Mouse (Mus musculus): ENCODE results near the gene Tmem170b. TPM values are rescaled to one million over a fixed set of nuclear protein-coding genes. Genes with fewer than 3 reads are reported as not detected.
A peak's percentile ranks its signal among the peaks of the same experiment; 100 is the strongest.

The Tmem170b gene
- total and polyA plus RNA-seq, 3 experiments, result 2.8 to 13.2 (median 12.5) TPM

GRCm38 (mm10) chr13:41619470-41619869 is 13.8 kb downstream of the Tmem170b start:
- ATAC-seq (ENCODE audit: extremely low read depth, insufficient number of reproducible peaks, low FRiP score, poor library complexity, severe bottlenecking), result peak; percentile 34; the same call in 1 of the 2 replicates
- H3K27me3 ChIP-seq (ENCODE audit: insufficient read depth, low read length), result no peaks in the 10 kb centered on the region
- no peaks in the 10 kb centered on the region for H3K9me3 ChIP-seq (replicated peaks)
- H3K36me3 ChIP-seq (replicated peaks), result peaks cover 28% of the 10 kb centered on the region
- no peak overlapping the region for H3K4me3 ChIP-seq (ENCODE audit: low read depth, low read length)
- peaks cover 17% of the 10 kb centered on the region for H3K4me1 ChIP-seq (ENCODE audit: insufficient read depth, low read depth, low read length)
- TF ChIP-seq CTCF (IDR thresholded peaks at IDR 0.05; ENCODE audit: low read depth, low read length) (no peak), GATA2 (IDR thresholded peaks at IDR 0.05; ENCODE audit: borderline replicate concordance, low read depth, low read length) (no peak), GATA1 (IDR thresholded peaks at IDR 0.05; ENCODE audit: borderline replicate concordance, low read length) (no peak)
- DNase-seq (ENCODE audit: low spot score), result no peak

- TF ChIP-seq GATA2 (IDR thresholded peaks at IDR 0.05; ENCODE audit: borderline replicate concordance, low read depth, low read length) (no peak), GATA1 (IDR thresholded peaks at IDR 0.05; ENCODE audit: borderline replicate concordance, low read length) (no peak), TAL1 (conservative IDR thresholded peaks at IDR 0.05; ENCODE audit: low read depth, low read length) (no peak), CTCF (IDR thresholded peaks at IDR 0.05; ENCODE audit: low read depth, low read length) (no peak), POLR2AphosphoS5 (IDR thresholded peaks at IDR 0.05; ENCODE audit: insufficient replicate concordance, low read depth, low read length) (no peak)
- Histone ChIP-seq H3K9me3 (replicated peaks) (no peaks in the 10 kb centered on the region), H3K4me3 (ENCODE audit: low read depth, low read length) (no peak overlapping the region), H3K4me1 (ENCODE audit: insufficient read depth, low read depth, low read length) (peaks cover 19% of the 10 kb centered on the region), H3K36me3 (replicated peaks) (peaks cover 28% of the 10 kb centered on the region), H3K27me3 (ENCODE audit: insufficient read depth, low read length) (no peaks in the 10 kb centered on the region)
- DNase-seq (ENCODE audit: low spot score), result no peak
- ATAC-seq (ENCODE audit: extremely low read depth, insufficient number of reproducible peaks, low FRiP score, poor library complexity, severe bottlenecking), result no peak
These were observed 14.4 kb downstream of the Tmem170b start for GRCm38 (mm10) chr13:41620132-41620531.

- peaks cover 20% of the 10 kb centered on the region for H3K4me1 ChIP-seq (ENCODE audit: insufficient read depth, low read depth, low read length)
- peaks cover 38% of the 10 kb centered on the region for H3K36me3 ChIP-seq (replicated peaks)
- H3K27me3 ChIP-seq (ENCODE audit: insufficient read depth, low read length), result no peaks in the 10 kb centered on the region
- ATAC-seq (ENCODE audit: extremely low read depth, insufficient number of reproducible peaks, low FRiP score, poor library complexity, severe bottlenecking) (no peak), DNase-seq (ENCODE audit: low spot score) (no peak)
- H3K9me3 ChIP-seq (replicated peaks), result no peaks in the 10 kb centered on the region
- no peak overlapping the region for H3K4me3 ChIP-seq (ENCODE audit: low read depth, low read length)
- TF ChIP-seq GATA1 (IDR thresholded peaks at IDR 0.05; ENCODE audit: borderline replicate concordance, low read length), result no peak
- no peak for TF ChIP-seq GATA2 (IDR thresholded peaks at IDR 0.05; ENCODE audit: borderline replicate concordance, low read depth, low read length)
- TF ChIP-seq POLR2AphosphoS5 (IDR thresholded peaks at IDR 0.05; ENCODE audit: insufficient replicate concordance, low read depth, low read length), result no peak
- no peak for TF ChIP-seq TAL1 (conservative IDR thresholded peaks at IDR 0.05; ENCODE audit: low read depth, low read length)
- TF ChIP-seq CTCF (IDR thresholded peaks at IDR 0.05; ENCODE audit: low read depth, low read length), result no peak
These were observed 18.4 kb downstream of the Tmem170b start for GRCm38 (mm10) chr13:41624123-41624522.

GRCm38 (mm10) chr13:41625248-41625647 is 19.5 kb downstream of the Tmem170b start:
- DNase-seq (ENCODE audit: low spot score) (no peak), ATAC-seq (ENCODE audit: extremely low read depth, insufficient number of reproducible peaks, low FRiP score, poor library complexity, severe bottlenecking) (no peak)
- Histone ChIP-seq H3K4me1 (ENCODE audit: insufficient read depth, low read depth, low read length) (peaks cover 10% of the 10 kb centered on the region; the same call in 1 of the 2 replicates), H3K36me3 (replicated peaks) (peaks cover 41% of the 10 kb centered on the region), H3K27me3 (ENCODE audit: insufficient read depth, low read length) (no peaks in the 10 kb centered on the region), H3K9me3 (replicated peaks) (no peaks in the 10 kb centered on the region), H3K4me3 (ENCODE audit: low read depth, low read length) (no peak overlapping the region)
- TF ChIP-seq CTCF (IDR thresholded peaks at IDR 0.05; ENCODE audit: low read depth, low read length), result no peak
- no peak for TF ChIP-seq TAL1 (conservative IDR thresholded peaks at IDR 0.05; ENCODE audit: low read depth, low read length)
- TF ChIP-seq GATA2 (IDR thresholded peaks at IDR 0.05; ENCODE audit: borderline replicate concordance, low read depth, low read length), result no peak
- no peak for TF ChIP-seq POLR2AphosphoS5 (IDR thresholded peaks at IDR 0.05; ENCODE audit: insufficient replicate concordance, low read depth, low read length)
- no peak for TF ChIP-seq GATA1 (IDR thresholded peaks at IDR 0.05; ENCODE audit: borderline replicate concordance, low read length)

- Histone ChIP-seq H3K36me3 (replicated peaks) (peaks cover 52% of the 10 kb centered on the region), H3K4me3 (ENCODE audit: low read depth, low read length) (no peak overlapping the region), H3K27me3 (ENCODE audit: insufficient read depth, low read length) (no peaks in the 10 kb centered on the region), H3K4me1 (ENCODE audit: insufficient read depth, low read depth, low read length) (peaks cover 10% of the 10 kb centered on the region; the same call in 1 of the 2 replicates), H3K9me3 (replicated peaks) (no peaks in the 10 kb centered on the region)
- no peak for TF ChIP-seq CTCF (IDR thresholded peaks at IDR 0.05; ENCODE audit: low read depth, low read length)
- no peak for TF ChIP-seq POLR2AphosphoS5 (IDR thresholded peaks at IDR 0.05; ENCODE audit: insufficient replicate concordance, low read depth, low read length)
- TF ChIP-seq TAL1 (conservative IDR thresholded peaks at IDR 0.05; ENCODE audit: low read depth, low read length), result no peak
- no peak for TF ChIP-seq GATA2 (IDR thresholded peaks at IDR 0.05; ENCODE audit: borderline replicate concordance, low read depth, low read length)
- no peak for TF ChIP-seq GATA1 (IDR thresholded peaks at IDR 0.05; ENCODE audit: borderline replicate concordance, low read length)
- no peak for ATAC-seq (ENCODE audit: extremely low read depth, insufficient number of reproducible peaks, low FRiP score, poor library complexity, severe bottlenecking)
- DNase-seq (ENCODE audit: low spot score), result no peak
These were observed 21.7 kb downstream of the Tmem170b start for GRCm38 (mm10) chr13:41627277-41627916.

- H3K4me3 ChIP-seq (ENCODE audit: low read depth, low read length), result no peak overlapping the region
- DNase-seq (ENCODE audit: low spot score) (peak; percentile 42), ATAC-seq (ENCODE audit: extremely low read depth, insufficient number of reproducible peaks, low FRiP score, poor library complexity, severe bottlenecking) (peak; percentile 60)
- H3K36me3 ChIP-seq (replicated peaks), result peaks cover 69% of the 10 kb centered on the region
- H3K9me3 ChIP-seq (replicated peaks), result no peaks in the 10 kb centered on the region
- no peaks in the 10 kb centered on the region for H3K27me3 ChIP-seq (ENCODE audit: insufficient read depth, low read length)
- TF ChIP-seq GATA1 (IDR thresholded peaks at IDR 0.05; ENCODE audit: borderline replicate concordance, low read length), result no peak
- no peak for TF ChIP-seq GATA2 (IDR thresholded peaks at IDR 0.05; ENCODE audit: borderline replicate concordance, low read depth, low read length)
- no peak for TF ChIP-seq TAL1 (conservative IDR thresholded peaks at IDR 0.05; ENCODE audit: low read depth, low read length)
- TF ChIP-seq CTCF (IDR thresholded peaks at IDR 0.05; ENCODE audit: low read depth, low read length), result peak; percentile 95
- no peak for TF ChIP-seq POLR2AphosphoS5 (IDR thresholded peaks at IDR 0.05; ENCODE audit: insufficient replicate concordance, low read depth, low read length)
- 0 out of 2 replicates have a peak, but pooled peaks cover 3% of the 10 kb centered on the region for H3K4me1 ChIP-seq (ENCODE audit: insufficient read depth, low read depth, low read length)
These were observed 28.7 kb downstream of the Tmem170b start for GRCm38 (mm10) chr13:41634401-41634818.

All from G1E (cell line).